Mouse (Mus musculus): ENCODE results near the gene Stim2. TPM values are rescaled to one million over a fixed set of nuclear protein-coding genes. Genes with fewer than 3 reads are reported as not detected.

Stim2 gene
- polyA plus RNA-seq, 1 experiment = 22.9 TPM

DNA sequence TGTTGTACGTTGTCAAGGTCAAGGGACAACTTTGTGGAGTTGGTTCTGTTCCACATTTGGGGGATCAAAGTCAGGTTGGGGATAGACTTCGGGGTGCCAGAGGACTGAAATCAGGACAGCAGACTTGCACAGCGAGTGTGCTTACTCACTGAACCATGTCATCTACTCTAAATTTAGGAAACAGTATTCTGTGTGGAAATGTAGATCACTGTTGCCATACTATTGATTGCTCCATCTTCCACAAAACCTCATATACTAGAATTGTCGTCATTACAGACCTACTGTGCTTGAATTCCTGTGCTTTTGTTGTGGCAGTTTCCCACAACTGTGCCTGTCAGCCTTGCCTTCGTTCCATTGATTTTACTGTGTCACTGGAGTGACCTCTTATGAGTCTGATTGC is 51.6 kb downstream of the Stim2 start:
- no peak for TF ChIP-seq CTCF (IDR thresholded peaks at IDR 0.05; ENCODE audit: borderline replicate concordance, extremely low read depth, insufficient read depth, insufficient read length)
- TF ChIP-seq POLR2A (IDR thresholded peaks at IDR 0.05; ENCODE audit: borderline replicate concordance, extremely low read depth, insufficient read depth, insufficient read length, poor library complexity, severe bottlenecking) = no peak
- no peak for DNase-seq (ENCODE audit: low read depth)

DNA sequence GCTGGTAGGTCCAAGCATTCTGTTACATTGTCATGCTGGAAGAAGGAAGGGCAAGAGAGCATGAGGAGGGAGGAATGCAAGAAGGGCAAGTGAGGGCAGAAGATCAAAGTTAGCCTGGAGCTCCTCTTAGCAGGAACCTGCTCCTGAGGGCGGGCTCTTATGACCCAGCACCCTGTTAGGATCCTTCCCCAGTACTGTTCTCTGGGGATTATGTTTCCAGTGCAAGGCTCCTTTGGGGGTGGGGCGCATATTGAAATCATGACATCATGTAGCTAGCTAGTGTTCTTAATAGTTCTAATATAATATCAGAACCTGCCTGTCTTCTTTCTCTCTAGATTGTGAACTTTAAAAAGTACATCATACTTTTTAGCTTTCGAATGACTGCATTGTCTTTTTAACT is 52.8 kb downstream of the Stim2 start:
- TF ChIP-seq CTCF (IDR thresholded peaks at IDR 0.05; ENCODE audit: borderline replicate concordance, extremely low read depth, insufficient read depth, insufficient read length) (no peak), POLR2A (IDR thresholded peaks at IDR 0.05; ENCODE audit: borderline replicate concordance, extremely low read depth, insufficient read depth, insufficient read length, poor library complexity, severe bottlenecking) (no peak)
- no peak for DNase-seq (ENCODE audit: low read depth)

DNA sequence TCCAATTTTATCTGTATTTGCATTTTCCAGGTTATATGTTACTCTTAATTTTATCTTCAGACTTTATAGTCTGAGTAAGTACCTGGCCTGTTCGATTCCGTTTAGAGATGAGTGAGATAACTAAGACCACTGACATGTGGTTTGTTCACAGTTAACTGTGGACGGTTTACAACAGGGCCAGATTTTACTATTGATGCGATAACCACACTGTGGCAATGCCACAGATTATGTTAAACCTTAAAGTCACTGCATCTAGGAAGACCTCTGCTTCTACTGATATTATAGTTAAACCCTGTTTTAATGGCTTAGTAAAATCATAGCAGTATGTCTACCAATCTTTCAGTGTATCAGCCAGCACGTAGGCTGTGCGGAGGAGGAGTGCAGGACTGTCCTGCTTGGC is 53.9 kb downstream of the Stim2 start:
- no peak for DNase-seq (ENCODE audit: low read depth)
- TF ChIP-seq POLR2A (IDR thresholded peaks at IDR 0.05; ENCODE audit: borderline replicate concordance, extremely low read depth, insufficient read depth, insufficient read length, poor library complexity, severe bottlenecking) (no peak), CTCF (IDR thresholded peaks at IDR 0.05; ENCODE audit: borderline replicate concordance, extremely low read depth, insufficient read depth, insufficient read length) (no peak)

DNA sequence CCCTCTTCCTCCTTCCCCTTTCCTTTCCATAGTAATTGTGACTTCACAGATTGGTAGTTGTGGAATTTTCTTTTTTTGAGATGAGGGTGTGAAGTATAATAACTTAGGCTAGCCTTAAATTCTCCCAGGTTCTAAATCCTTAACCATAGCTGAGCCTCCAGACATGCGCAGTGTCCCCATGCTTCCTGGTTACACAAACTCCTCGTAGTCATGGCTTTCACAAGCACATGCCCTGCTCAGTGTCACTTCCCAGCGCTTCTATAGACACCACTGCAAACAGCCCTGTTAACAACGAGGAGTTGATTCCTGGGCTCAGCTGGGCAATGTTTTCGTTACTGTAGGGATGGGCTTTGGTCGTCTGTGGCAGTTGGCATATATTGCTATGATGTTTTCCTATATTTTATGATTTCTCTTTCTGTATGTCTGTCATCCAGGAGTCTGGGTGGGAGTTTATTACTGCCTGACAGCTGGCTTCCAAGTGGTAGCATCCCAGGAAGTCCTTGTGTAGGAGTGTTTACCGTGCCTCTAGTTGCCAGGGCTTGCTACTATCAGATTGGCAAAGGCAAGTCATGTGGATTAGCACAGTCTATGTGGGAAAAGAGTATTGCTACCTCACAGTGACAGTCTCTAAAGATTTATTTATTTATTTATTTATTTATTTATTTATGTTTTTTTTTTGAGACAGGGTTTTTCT is 55.5 kb downstream of the Stim2 start:
- TF ChIP-seq POLR2A (IDR thresholded peaks at IDR 0.05; ENCODE audit: borderline replicate concordance, extremely low read depth, insufficient read depth, insufficient read length, poor library complexity, severe bottlenecking) (no peak), CTCF (IDR thresholded peaks at IDR 0.05; ENCODE audit: borderline replicate concordance, extremely low read depth, insufficient read depth, insufficient read length) (no peak)
- DNase-seq (ENCODE audit: low read depth) = no peak

DNA sequence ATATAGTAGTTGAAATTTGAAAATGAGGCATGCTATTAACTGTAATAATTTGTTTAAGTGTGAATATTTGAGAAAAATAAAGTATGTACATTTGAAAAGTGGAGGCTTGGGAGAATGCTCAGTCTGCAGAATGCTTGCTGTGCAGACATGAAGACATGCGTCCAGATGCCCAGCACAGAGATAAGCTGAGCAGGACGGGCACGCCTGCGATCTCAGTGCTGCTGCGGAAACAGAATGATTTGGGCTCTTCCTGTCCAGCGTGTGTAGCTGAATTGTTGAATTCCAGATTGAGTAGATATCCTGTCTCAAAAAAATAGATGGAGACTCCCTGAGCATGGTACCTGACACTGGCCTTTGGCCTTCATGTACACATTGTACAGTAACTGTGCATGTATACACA is 58.0 kb downstream of the Stim2 start:
- DNase-seq (ENCODE audit: low read depth) = no peak
- TF ChIP-seq POLR2A (IDR thresholded peaks at IDR 0.05; ENCODE audit: borderline replicate concordance, extremely low read depth, insufficient read depth, insufficient read length, poor library complexity, severe bottlenecking) (no peak), CTCF (IDR thresholded peaks at IDR 0.05; ENCODE audit: borderline replicate concordance, extremely low read depth, insufficient read depth, insufficient read length) (no peak)

DNA sequence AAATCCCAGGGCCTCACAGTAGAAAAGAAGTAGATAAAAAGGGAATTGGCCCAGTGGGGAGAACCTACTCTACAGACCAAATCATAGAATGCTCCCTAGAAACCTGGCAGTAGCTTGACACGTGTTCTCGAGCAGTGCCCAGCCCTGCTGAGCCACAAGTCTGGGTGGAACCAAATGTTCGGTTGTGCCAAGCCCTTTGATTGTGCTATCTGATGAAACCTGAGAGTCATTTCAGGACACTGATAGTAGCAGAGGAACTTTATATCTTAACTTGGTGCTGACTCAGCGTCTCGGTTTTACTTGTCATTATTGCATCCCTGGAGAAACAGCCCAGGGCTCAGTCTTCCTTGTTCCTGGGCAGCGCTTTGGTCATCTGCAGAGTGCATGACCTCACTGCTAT is 61.7 kb downstream of the Stim2 start:
- no peak for TF ChIP-seq POLR2A (IDR thresholded peaks at IDR 0.05; ENCODE audit: borderline replicate concordance, extremely low read depth, insufficient read depth, insufficient read length, poor library complexity, severe bottlenecking)
- TF ChIP-seq CTCF (IDR thresholded peaks at IDR 0.05; ENCODE audit: borderline replicate concordance, extremely low read depth, insufficient read depth, insufficient read length) = no peak
- DNase-seq (ENCODE audit: low read depth) = no peak

DNA sequence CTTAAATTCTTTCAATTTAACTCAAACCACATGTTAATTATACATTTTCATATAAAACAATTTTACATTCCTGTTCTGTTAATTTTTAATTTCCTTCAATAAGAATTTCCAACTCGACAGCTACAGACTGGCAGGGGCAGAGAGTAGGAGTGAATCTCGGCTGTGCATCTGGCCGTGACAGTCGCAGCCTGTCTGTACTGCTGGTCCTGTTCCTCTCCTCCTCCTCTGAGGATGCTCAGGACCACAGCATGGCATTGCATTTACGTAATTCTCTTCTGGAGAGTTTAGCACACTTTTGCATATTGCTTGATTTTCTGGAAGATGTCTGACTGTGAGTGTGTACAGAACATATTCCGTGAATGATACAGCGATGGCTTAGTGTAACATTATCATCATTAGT is 63.8 kb downstream of the Stim2 start:
- no peak for DNase-seq (ENCODE audit: low read depth)
- no peak for TF ChIP-seq CTCF (IDR thresholded peaks at IDR 0.05; ENCODE audit: borderline replicate concordance, extremely low read depth, insufficient read depth, insufficient read length)
- no peak for TF ChIP-seq POLR2A (IDR thresholded peaks at IDR 0.05; ENCODE audit: borderline replicate concordance, extremely low read depth, insufficient read depth, insufficient read length, poor library complexity, severe bottlenecking)

DNA sequence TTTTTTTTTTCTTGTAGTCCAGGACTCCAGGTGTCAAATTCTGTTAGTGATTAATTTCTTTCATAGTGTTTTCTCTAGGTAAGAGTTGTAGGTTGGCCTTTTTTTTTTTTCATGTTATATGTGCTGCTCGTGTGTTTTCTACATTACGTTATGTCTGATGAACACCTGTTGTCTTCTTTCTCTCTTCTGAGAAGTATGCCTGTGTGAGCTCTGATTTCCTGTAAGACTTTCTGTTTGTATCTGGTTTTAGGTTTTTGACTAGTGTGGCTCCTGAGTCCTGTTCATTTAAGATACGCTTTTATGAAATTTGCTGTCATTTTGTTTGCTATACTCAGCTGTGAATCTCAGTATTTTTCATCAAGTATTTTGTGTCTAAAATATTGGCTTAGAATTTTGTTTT is 69.3 kb downstream of the Stim2 start:
- no peak for TF ChIP-seq POLR2A (IDR thresholded peaks at IDR 0.05; ENCODE audit: borderline replicate concordance, extremely low read depth, insufficient read depth, insufficient read length, poor library complexity, severe bottlenecking)
- no peak for TF ChIP-seq CTCF (IDR thresholded peaks at IDR 0.05; ENCODE audit: borderline replicate concordance, extremely low read depth, insufficient read depth, insufficient read length)
- DNase-seq (ENCODE audit: low read depth) = no peak

DNA sequence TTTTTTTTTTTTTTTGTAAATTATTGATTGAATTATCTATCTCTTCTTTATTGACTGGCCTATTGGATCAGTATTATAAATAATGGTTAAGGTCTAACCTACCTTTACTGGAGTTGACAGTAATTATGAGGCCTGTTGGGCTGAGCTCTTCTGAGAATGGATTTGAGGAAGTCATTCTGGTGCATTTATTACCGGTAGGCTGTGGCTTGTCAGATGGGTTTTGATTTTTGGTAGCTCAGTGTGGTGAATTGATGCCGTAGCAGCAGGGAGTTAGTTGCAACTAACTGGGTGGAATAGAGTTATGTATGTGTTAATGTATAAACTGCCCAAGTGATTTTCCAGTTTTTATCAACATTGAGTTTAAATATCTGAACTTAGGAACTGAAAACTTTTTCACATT is 72.2 kb downstream of the Stim2 start:
- TF ChIP-seq POLR2A (IDR thresholded peaks at IDR 0.05; ENCODE audit: borderline replicate concordance, extremely low read depth, insufficient read depth, insufficient read length, poor library complexity, severe bottlenecking) (no peak), CTCF (IDR thresholded peaks at IDR 0.05; ENCODE audit: borderline replicate concordance, extremely low read depth, insufficient read depth, insufficient read length) (no peak)
- DNase-seq (ENCODE audit: low read depth) = no peak

DNA sequence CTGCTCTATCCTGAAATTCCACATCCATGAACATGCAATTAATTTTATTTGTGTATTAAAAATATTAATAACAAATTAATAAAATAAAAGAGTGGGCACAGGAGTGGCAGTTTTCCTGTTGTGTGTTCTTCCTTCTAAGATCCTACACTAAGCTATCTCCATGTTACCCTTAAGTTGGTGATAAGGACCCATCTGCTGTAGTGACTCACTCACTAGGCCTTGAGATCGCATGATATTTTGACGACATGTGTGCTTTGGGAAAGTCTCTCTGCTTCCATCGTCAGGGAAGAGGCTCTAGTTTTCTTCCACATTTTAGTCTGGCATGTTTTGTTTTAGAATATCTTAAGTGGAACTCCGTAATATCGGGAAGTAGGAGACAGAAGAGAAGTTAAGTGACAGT is 73.0 kb downstream of the Stim2 start:
- no peak for TF ChIP-seq CTCF (IDR thresholded peaks at IDR 0.05; ENCODE audit: borderline replicate concordance, extremely low read depth, insufficient read depth, insufficient read length)
- no peak for TF ChIP-seq POLR2A (IDR thresholded peaks at IDR 0.05; ENCODE audit: borderline replicate concordance, extremely low read depth, insufficient read depth, insufficient read length, poor library complexity, severe bottlenecking)
- DNase-seq (ENCODE audit: low read depth) = no peak

DNA sequence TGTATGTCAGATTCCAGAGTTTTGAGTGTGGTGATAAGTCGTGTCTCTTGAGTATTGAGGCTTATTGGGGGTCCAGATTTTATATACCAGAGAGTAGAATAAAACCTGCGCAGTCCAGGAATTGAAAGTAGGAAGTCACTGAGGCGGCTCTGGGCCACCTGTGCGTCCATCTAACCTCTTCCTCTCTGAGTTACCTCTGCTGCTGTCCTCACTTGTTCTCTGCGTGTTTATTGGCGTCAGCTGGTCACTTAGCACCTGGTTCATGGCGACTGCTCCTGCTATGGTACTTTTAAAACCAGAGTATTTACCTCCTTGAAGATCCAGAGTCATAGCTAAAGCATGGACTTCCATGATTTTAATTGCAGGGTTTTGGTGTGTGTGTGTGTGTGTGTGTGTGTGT is 73.4 kb downstream of the Stim2 start:
- no peak for DNase-seq (ENCODE audit: low read depth)
- TF ChIP-seq CTCF (IDR thresholded peaks at IDR 0.05; ENCODE audit: borderline replicate concordance, extremely low read depth, insufficient read depth, insufficient read length) = no peak
- TF ChIP-seq POLR2A (IDR thresholded peaks at IDR 0.05; ENCODE audit: borderline replicate concordance, extremely low read depth, insufficient read depth, insufficient read length, poor library complexity, severe bottlenecking) = no peak

DNA sequence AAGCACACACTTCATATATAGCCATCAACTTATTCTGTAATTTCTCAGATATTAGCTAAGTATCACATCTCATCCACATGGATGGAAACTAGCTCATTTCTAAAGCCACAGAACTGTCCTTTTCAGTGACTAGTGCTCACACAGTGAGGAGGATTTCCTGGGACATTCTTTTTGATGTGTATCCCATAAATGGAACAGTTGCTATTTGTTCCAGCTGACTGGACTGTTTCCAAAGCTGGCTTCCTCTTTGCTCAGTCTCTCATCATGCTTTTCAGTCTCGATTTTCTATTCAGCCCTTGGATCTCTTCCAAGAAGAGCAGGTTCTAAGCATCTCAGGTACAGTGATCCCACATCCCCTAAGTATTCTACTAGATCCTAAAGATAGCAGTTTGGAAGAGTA is 75.0 kb downstream of the Stim2 start:
- TF ChIP-seq CTCF (IDR thresholded peaks at IDR 0.05; ENCODE audit: borderline replicate concordance, extremely low read depth, insufficient read depth, insufficient read length) = no peak
- no peak for TF ChIP-seq POLR2A (IDR thresholded peaks at IDR 0.05; ENCODE audit: borderline replicate concordance, extremely low read depth, insufficient read depth, insufficient read length, poor library complexity, severe bottlenecking)
- peak; percentile 60 for DNase-seq (ENCODE audit: low read depth)

All from brain, embryonic 14.5 days (tissue).